Mouse (Mus musculus) induced T-regulatory cell, adult 2 months (primary cell): ENCODE measurements around the gene Ptges2.

Experiments
- DNase-seq: peaks from one replicate; pipeline ENCODE4 v3.0.0-alpha.2; 2012; ENCODE audit warnings: low read depth

The Ptges2 gene

GRCm38 (mm10) chr2:32440632-32441031, 44.9 kb downstream of the Ptges2 start:
- DNase-seq = no peak

GRCm38 (mm10) chr2:32441550-32441949, 45.9 kb downstream of the Ptges2 start:
- DNase-seq = no peak

- DNase-seq = no peak
Measured at GRCm38 (mm10) chr2:32445535-32445934, 49.8 kb downstream of the Ptges2 start.

GRCm38 (mm10) chr2:32447264-32447936, 51.7 kb downstream of the Ptges2 start:
- DNase-seq = peak; percentile 85

GRCm38 (mm10) chr2:32448480-32448879, 52.8 kb downstream of the Ptges2 start:
- peak; percentile 32 for DNase-seq

GRCm38 (mm10) chr2:32449761-32450754, 54.4 kb downstream of the Ptges2 start, which contains the start of gene Naif1:
TSS of gene Naif1 (plus strand) at chr2:32450457.
- peak; percentile 64 for DNase-seq

- peak; percentile 98 for DNase-seq
Measured at GRCm38 (mm10) chr2:32450881-32451844, 55.5 kb downstream of the Ptges2 start, which contains the start of gene Slc25a25. TSS of gene Slc25a25 (minus strand) at chr2:32451445.

GRCm38 (mm10) chr2:32451870-32452372, 56.2 kb downstream of the Ptges2 start:
- peak; percentile 99 for DNase-seq

- DNase-seq = no peak
Measured at GRCm38 (mm10) chr2:32452441-32452971, 56.8 kb downstream of the Ptges2 start.

GRCm38 (mm10) chr2:32453641-32454303, 58.1 kb downstream of the Ptges2 start:
- no peak for DNase-seq

- DNase-seq = no peak
Measured at GRCm38 (mm10) chr2:32454633-32455032, 58.9 kb downstream of the Ptges2 start.

GRCm38 (mm10) chr2:32455101-32455500, 59.4 kb downstream of the Ptges2 start:
- no peak for DNase-seq
